Mouse (Mus musculus): ENCODE measurements at regions not wholly inside any gene's neighbourhood (a gene's known extent, or its start where the extent isn't known, plus 50 kb on each side); places are given as distances from the start of the nearest gene placed in this dataset.

- DNase-seq (no peak), ATAC-seq (ENCODE audit: low read depth) (no peak)
- Histone ChIP-seq H3K9ac (no peak overlapping the region), H3K9me3 (replicated peaks) (no peaks in the 10 kb centered on the region), H3K4me3 (replicated peaks) (no peak overlapping the region), H3K27me3 (no peaks in the 10 kb centered on the region), H3K27ac (no peak overlapping the region), H3K4me1 (replicated peaks) (no peaks in the 10 kb centered on the region), H3K4me2 (no peak overlapping the region), H3K36me3 (no peaks in the 10 kb centered on the region)
- WGBS (ENCODE audit: insufficient replicate concordance), result 39% methylated on average over 5 of the region's 5 CpGs
These were observed 88.8 kb upstream of the Rgs17 start for GRCm38 (mm10) chr10:6011029-6011428.

- Histone ChIP-seq H3K4me2 (no peak overlapping the region), H3K27me3 (no peaks in the 10 kb centered on the region), H3K9ac (no peak overlapping the region), H3K4me1 (replicated peaks) (no peaks in the 10 kb centered on the region), H3K9me3 (replicated peaks) (no peaks in the 10 kb centered on the region), H3K36me3 (no peaks in the 10 kb centered on the region), H3K27ac (no peak overlapping the region), H3K4me3 (replicated peaks) (no peak overlapping the region)
- WGBS (ENCODE audit: insufficient replicate concordance), result 26% methylated on average over 1 of the region's 1 CpGs
- ATAC-seq (ENCODE audit: low read depth) (no peak), DNase-seq (no peak)
These were observed 85.2 kb upstream of the Rgs17 start for GRCm38 (mm10) chr10:6007238-6007972.

DNA sequence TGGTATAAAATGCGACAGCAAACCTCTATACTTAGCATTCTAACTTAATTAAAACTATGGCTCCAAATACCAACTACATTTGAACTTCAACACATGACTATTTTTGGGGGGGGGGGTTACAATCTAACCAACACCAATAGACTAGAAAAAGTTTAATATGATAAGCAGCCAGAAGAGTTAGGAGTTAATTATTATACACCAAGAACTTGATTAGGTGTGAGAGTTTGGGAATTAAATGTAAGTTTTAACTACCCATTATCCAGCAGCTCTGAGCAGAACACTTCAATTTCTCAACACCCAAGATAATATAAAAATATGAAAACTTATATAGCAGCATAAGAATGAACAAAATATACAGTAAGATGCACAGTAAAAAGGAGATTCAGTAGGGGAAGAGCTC lies 59.2 kb upstream of the Rgs17 start:
- 65% methylated on average over 1 of the region's 1 CpGs for WGBS (ENCODE audit: insufficient replicate concordance)
- Histone ChIP-seq H3K4me2 (no peak overlapping the region), H3K27me3 (no peaks in the 10 kb centered on the region)

GRCm38 (mm10) chr10:5978534-5978933 lies 56.3 kb upstream of the Rgs17 start:
- H3K36me3 ChIP-seq, result no peaks in the 10 kb centered on the region
- DNase-seq (no peak), ATAC-seq (ENCODE audit: low read depth) (no peak)
- H3K27ac ChIP-seq, result no peak overlapping the region
- H3K27me3 ChIP-seq, result no peaks in the 10 kb centered on the region
- 48% methylated on average over 1 of the region's 1 CpGs for WGBS (ENCODE audit: insufficient replicate concordance)
- no peaks in the 10 kb centered on the region for H3K4me1 ChIP-seq (replicated peaks)
- no peak overlapping the region for H3K4me3 ChIP-seq (replicated peaks)
- H3K9me3 ChIP-seq (replicated peaks), result no peaks in the 10 kb centered on the region
- H3K4me2 ChIP-seq, result no peak overlapping the region
- H3K9ac ChIP-seq, result no peak overlapping the region

More for the DNA sequence above, 59.2 kb upstream of the Rgs17 start:
- no peak overlapping the region for H3K9ac ChIP-seq
- no peaks in the 10 kb centered on the region for H3K4me1 ChIP-seq (replicated peaks)
- no peaks in the 10 kb centered on the region for H3K9me3 ChIP-seq (replicated peaks)
- ATAC-seq (ENCODE audit: low read depth), result no peak
- H3K36me3 ChIP-seq, result no peaks in the 10 kb centered on the region
- no peak overlapping the region for H3K4me3 ChIP-seq (replicated peaks)
- no peak overlapping the region for H3K27ac ChIP-seq
- DNase-seq, result no peak
